Mouse (Mus musculus): ENCODE measurements around the gene Lamb3. TPM values are rescaled to one million over a fixed set of nuclear protein-coding genes. Genes with fewer than 3 reads are reported as not detected.
"Not testable (repeated sequence)": the region's sequence is repeated elsewhere in the genome, so short reads cannot be mapped to it uniquely, and the experiment has no call there.

Lamb3 gene
- polyA plus RNA-seq, 1 experiment from 2014 or later, result 0.09 TPM

DNA sequence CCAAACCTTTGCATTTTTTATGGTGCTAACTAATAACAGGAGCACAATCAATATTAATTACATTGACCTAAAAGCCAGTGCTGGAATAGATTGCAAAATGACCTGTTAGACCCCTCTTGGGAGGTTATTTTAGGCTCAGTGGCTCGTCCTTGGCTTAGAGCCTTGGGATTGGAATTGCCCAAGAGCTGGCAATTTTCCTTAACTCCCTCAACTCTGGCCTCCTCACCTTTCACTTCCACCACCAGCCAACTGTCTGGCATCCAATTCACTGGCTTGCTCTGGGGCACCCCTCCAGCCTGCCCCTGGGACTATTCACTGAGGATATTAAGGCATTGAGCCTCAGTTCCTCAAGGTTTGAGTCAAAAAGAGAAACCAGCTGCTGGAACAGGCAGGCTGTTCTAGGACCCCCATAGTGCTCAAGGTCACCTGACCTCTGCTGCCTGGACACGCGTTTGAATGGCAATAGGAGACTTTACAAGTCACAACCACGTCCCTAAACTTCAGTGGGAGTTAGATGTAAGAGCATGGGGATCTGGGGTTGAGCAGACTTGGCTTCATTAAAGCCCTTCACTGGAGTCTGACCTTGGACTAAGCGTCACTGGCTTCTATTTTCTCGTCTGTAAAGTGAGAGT, 71.0 kb downstream of the Lamb3 start:
- H3K4me3 ChIP-seq, result no peak overlapping the region
- DNase-seq (ENCODE audit: low spot score), result no peak
- no peaks in the 10 kb centered on the region for H3K36me3 ChIP-seq
- H3K4me1 ChIP-seq, result peaks cover 10% of the 10 kb centered on the region
- H3K9me3 ChIP-seq (replicated peaks), result no peaks in the 10 kb centered on the region
- no peak overlapping the region for H3K27ac ChIP-seq (replicated peaks)
- WGBS, result 48% methylated on average over 6 of the region's 6 CpGs
- no peaks in the 10 kb centered on the region for H3K27me3 ChIP-seq (ENCODE audit: low read depth, poor library complexity, severe bottlenecking)

DNA sequence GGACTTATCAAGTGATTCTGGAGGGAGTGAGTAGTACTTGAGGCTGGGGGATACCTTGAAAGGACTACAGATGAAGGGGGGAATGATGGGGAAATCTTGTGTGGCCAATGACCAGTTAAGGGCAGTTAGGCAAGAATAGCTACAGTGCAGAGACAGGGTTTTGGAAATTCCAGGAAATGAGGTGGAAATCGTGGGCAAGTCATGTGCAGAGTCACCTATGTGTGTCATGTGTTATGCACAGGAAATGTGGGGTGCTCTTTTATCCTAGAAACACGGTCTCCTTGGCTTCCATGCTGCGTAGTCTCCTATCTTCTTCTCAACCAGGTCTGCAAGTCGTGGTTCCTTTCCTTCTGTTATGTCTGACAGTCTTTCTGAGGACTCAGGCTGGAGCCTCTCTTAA, 72.0 kb downstream of the Lamb3 start:
- DNase-seq (ENCODE audit: low spot score), result no peak
- 80% methylated on average over 4 of the region's 4 CpGs for WGBS
- Histone ChIP-seq H3K9me3 (replicated peaks) (no peaks in the 10 kb centered on the region), H3K27me3 (ENCODE audit: low read depth, poor library complexity, severe bottlenecking) (no peaks in the 10 kb centered on the region), H3K27ac (replicated peaks) (no peak overlapping the region), H3K36me3 (no peaks in the 10 kb centered on the region), H3K4me1 (0 out of 2 replicates have a peak, but pooled peaks cover 4% of the 10 kb centered on the region), H3K4me3 (no peak overlapping the region)

DNA sequence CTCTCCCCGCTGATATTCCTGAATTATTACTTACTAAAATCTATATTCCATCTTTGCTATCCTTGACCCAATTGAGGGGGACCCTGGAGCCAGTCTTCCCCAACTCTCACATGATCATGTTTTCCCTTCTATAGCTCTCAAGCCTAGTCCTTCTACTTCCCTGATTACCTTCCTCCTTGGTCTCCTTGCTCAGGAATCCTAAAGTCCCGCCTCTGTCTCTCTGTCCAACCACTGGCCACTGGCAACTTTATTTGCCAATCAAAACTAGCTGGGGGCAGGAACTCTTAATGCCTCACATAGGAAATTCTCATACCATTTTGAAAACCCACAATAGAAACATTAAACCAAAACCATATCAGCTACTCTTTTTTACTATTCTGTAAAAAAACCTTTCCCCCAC, 73.8 kb downstream of the Lamb3 start:
- Histone ChIP-seq H3K36me3 (no peaks in the 10 kb centered on the region), H3K27ac (replicated peaks) (no peak overlapping the region), H3K27me3 (ENCODE audit: low read depth, poor library complexity, severe bottlenecking) (no peaks in the 10 kb centered on the region), H3K9me3 (replicated peaks) (no peaks in the 10 kb centered on the region), H3K4me1 (0 out of 2 replicates have a peak, but pooled peaks cover 4% of the 10 kb centered on the region), H3K4me3 (no peak overlapping the region)
- DNase-seq (ENCODE audit: low spot score), result no peak
- 77% methylated on average over 2 of the region's 2 CpGs for WGBS

DNA sequence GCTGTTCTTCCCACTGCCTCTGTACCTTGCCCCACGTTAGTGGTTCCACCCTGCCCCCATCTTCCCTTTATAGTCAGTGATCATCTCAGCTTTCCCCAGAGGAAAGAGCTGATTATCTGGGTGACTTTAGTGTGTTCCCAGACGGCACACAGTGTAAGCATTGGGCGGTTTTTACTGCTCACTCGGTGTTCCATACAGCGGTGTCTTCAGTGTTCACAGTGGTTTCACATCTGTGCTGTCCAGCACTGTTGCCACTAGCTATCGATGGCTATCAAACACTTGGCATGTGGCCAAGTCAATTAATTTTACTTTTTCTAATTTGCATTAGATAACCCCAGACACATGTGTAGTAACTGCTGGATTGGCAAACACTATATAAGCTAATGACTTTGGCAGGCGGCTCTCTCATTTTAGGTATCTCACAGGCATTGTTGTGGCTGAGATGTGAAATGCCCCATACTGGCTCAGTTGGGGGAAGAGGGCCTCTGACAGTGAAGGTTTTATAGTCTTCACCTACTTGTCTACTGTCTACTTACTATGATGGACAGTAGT, 76.8 kb downstream of the Lamb3 start:
- Histone ChIP-seq H3K27ac (replicated peaks) (no peak overlapping the region), H3K4me1 (no peaks in the 10 kb centered on the region), H3K4me3 (no peak overlapping the region), H3K27me3 (ENCODE audit: low read depth, poor library complexity, severe bottlenecking) (no peaks in the 10 kb centered on the region), H3K9me3 (replicated peaks) (no peaks in the 10 kb centered on the region), H3K36me3 (no peaks in the 10 kb centered on the region)
- WGBS, result 92% methylated on average over 7 of the region's 7 CpGs
- DNase-seq (ENCODE audit: low spot score), result no peak

DNA sequence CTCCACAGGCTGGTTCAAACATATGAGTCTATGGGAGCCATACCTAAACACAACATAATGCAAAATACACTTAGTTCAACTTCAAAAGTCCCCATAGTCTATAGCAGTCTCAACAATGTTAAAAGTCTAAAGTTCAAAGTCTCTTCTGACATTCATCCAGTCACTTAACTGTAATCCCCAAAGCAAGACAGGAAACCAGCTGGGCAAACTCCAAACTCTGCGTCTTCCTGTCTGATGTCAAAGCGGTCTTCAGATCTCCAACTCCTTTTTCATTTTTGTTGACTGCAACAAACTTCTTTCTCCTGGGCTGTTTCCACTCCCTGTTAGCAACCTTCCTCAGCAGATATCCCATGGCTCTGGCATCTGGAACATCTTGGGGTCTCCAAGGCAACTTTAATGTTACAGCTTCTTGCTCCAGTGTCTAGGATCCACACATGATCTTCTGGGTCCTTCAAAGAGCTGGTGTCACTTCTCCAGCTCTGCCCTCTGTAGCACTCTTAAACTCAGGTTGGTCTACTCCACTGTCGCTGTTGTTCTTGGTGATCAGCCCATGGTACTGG, 78.3 kb downstream of the Lamb3 start:
- H3K4me3 ChIP-seq; H3K9me3 ChIP-seq (replicated peaks); DNase-seq (ENCODE audit: low spot score); H3K4me1 ChIP-seq; H3K27ac ChIP-seq (replicated peaks); H3K36me3 ChIP-seq; H3K27me3 ChIP-seq (ENCODE audit: low read depth, poor library complexity, severe bottlenecking): not testable (repeated sequence)
- WGBS, result 92% methylated on average over 3 of the region's 3 CpGs

DNA sequence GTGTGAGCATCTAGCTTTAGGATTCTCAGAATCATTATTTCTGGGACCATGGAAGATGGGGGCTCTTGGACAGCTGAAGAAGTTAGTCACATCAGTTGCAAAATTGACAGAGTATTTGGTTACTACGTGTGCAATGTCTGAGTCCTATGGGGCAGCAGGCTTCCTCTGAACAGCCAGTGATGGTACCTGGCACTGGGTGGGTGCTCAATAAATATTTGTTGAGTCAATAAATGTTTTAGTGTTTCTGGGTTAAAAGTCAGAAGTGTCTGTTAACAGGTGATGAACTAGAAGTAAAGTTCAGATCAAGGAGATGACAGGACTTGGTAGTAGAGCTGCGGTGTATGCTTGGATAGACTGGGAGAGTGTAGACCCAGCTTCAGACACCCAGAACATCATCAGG, 80.1 kb downstream of the Lamb3 start:
- no peaks in the 10 kb centered on the region for H3K36me3 ChIP-seq
- no peak for DNase-seq (ENCODE audit: low spot score)
- no peak overlapping the region for H3K27ac ChIP-seq (replicated peaks)
- H3K27me3 ChIP-seq (ENCODE audit: low read depth, poor library complexity, severe bottlenecking), result no peaks in the 10 kb centered on the region
- no peaks in the 10 kb centered on the region for H3K9me3 ChIP-seq (replicated peaks)
- no peaks in the 10 kb centered on the region for H3K4me1 ChIP-seq
- no peak overlapping the region for H3K4me3 ChIP-seq
- 87% methylated on average over 2 of the region's 2 CpGs for WGBS

DNA sequence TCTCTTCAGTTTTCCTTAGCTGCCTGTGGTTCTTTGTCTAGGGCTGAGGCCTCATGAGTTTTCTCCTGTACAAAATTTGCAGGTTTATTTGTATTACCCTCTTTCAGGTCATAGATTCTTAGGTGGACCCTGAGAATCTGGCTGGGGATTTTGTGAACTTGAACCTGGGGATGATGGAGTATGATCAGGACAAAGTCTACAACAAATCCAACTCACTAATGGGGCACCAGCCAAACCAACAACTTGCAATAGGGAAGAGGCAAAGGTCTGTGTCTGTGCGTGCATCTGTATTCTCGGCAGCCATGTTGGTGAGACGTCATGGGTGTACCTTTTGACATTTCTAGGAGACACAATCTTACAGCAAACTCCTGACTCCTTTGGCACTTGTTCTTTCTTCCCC, 81.6 kb downstream of the Lamb3 start:
- Histone ChIP-seq H3K9me3 (replicated peaks) (no peaks in the 10 kb centered on the region), H3K4me1 (no peaks in the 10 kb centered on the region), H3K27me3 (ENCODE audit: low read depth, poor library complexity, severe bottlenecking) (no peaks in the 10 kb centered on the region), H3K4me3 (no peak overlapping the region), H3K36me3 (no peaks in the 10 kb centered on the region), H3K27ac (replicated peaks) (no peak overlapping the region)
- 97% methylated on average over 3 of the region's 3 CpGs for WGBS
- no peak for DNase-seq (ENCODE audit: low spot score)

DNA sequence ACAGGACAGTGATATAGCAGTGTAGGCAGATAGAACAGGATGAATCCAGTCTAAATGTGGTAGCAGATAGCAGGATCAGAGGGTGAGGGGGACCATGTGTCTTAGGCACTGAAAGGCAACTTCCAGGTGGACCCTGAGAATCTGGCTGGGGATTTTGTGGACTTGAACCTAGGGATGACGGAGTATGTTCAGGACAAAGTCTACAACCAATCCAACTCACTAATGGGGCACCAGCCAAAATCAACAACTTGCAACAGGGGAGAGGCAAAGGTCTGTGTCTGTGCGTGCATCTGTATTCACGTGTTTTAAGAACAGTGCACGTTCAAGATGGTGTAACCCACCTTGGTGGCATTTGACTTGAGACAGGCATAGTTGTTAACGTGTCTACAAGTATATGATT, 82.4 kb downstream of the Lamb3 start:
- Histone ChIP-seq H3K27ac (replicated peaks) (no peak overlapping the region), H3K9me3 (replicated peaks) (no peaks in the 10 kb centered on the region), H3K27me3 (ENCODE audit: low read depth, poor library complexity, severe bottlenecking) (no peaks in the 10 kb centered on the region), H3K4me3 (no peak overlapping the region), H3K36me3 (no peaks in the 10 kb centered on the region), H3K4me1 (no peaks in the 10 kb centered on the region)
- 93% methylated on average over 5 of the region's 5 CpGs for WGBS
- no peak for DNase-seq (ENCODE audit: low spot score)

DNA sequence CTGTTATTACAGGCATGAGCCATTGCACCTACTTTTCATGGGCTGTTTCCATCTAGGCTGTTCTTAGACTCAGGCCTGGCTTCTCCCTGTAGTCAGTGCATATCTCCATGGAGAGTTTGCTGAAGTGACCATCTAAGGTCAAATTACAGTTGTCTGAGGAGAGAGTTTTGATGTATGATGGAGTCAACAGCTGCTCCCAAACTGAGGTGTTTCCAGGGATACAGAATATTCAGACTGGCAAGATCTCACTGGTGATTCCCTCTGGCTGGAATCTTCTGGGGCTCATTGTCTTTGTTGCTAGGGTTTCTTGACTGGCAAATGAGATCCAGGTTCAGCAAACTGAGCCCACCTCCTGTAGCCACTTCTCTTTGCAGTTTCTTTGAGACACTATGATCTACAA, 83.2 kb downstream of the Lamb3 start:
- no peaks in the 10 kb centered on the region for H3K36me3 ChIP-seq
- no peak overlapping the region for H3K27ac ChIP-seq (replicated peaks)
- no peaks in the 10 kb centered on the region for H3K4me1 ChIP-seq
- H3K9me3 ChIP-seq (replicated peaks), result no peaks in the 10 kb centered on the region
- no peak overlapping the region for H3K4me3 ChIP-seq
- no peaks in the 10 kb centered on the region for H3K27me3 ChIP-seq (ENCODE audit: low read depth, poor library complexity, severe bottlenecking)
- no peak for DNase-seq (ENCODE audit: low spot score)

DNA sequence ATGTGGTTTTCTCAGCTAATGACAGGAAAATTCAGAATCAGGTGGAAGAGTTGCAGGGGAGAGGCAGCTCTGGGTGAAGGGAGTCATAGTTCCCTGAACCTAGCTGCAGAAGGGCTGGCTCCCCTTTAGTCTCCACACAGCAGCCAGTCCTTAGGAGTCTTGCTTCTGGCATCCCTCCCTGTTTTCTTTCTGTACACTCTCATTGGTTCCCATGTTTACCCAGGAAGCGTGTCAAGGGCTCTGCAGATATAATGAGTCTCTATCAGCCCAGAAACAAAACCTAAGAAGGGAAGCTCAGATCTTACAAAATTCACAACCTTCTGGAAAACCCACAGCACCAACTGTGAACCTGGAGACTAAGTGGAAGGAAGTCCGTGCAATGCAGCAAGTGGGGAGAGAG, 85.5 kb downstream of the Lamb3 start:
- no peak for DNase-seq (ENCODE audit: low spot score)
- no peak overlapping the region for H3K4me3 ChIP-seq
- WGBS, result 66% methylated on average over 2 of the region's 2 CpGs
- no peak overlapping the region for H3K27ac ChIP-seq (replicated peaks)
- no peaks in the 10 kb centered on the region for H3K36me3 ChIP-seq
- no peaks in the 10 kb centered on the region for H3K4me1 ChIP-seq
- no peaks in the 10 kb centered on the region for H3K9me3 ChIP-seq (replicated peaks)
- no peaks in the 10 kb centered on the region for H3K27me3 ChIP-seq (ENCODE audit: low read depth, poor library complexity, severe bottlenecking)

DNA sequence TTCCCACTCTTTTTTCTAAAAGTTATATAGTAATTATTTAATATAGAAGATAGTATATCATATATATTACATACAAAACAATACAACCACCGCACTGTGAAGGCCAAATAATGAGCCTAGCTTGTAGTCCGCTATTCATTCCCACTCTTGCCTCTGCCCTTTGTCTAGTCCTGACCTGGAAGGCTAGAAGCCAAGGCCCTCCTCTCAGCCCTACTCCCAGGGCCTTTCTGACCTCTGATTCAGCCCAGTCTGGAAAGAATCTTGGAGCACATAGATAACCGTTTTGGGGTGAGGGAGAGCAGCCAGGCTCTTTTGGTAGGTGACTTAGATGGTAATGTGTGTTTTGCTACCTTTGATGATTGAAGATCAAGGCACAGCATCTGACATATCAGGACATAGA, 86.4 kb downstream of the Lamb3 start:
- no peaks in the 10 kb centered on the region for H3K27me3 ChIP-seq (ENCODE audit: low read depth, poor library complexity, severe bottlenecking)
- 83% methylated on average over 3 of the region's 3 CpGs for WGBS
- no peak overlapping the region for H3K27ac ChIP-seq (replicated peaks)
- H3K4me1 ChIP-seq, result no peaks in the 10 kb centered on the region
- no peak overlapping the region for H3K4me3 ChIP-seq
- no peaks in the 10 kb centered on the region for H3K9me3 ChIP-seq (replicated peaks)
- no peak for DNase-seq (ENCODE audit: low spot score)
- H3K36me3 ChIP-seq, result no peaks in the 10 kb centered on the region

DNA sequence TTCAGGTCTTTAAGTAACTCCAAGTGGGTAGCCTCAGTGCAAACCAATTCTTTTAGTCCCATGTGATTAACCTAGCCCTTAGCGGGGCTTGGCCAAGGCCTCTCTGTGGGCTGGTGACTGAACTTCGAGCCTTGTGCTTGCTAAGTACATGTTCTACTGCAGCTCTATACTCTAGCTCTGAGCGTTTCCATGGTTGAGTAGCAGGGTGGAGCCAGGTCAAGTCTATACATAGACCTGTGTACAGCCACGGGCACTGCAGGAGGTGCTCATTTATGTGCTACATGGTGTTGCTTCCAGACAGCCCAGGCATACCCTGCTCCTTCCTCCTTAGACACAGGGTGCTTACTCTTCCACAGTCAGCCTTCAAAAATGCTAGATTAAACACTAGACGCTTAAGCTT, 88.4 kb downstream of the Lamb3 start:
- Histone ChIP-seq H3K27me3 (ENCODE audit: low read depth, poor library complexity, severe bottlenecking) (no peaks in the 10 kb centered on the region), H3K4me1 (no peaks in the 10 kb centered on the region), H3K36me3 (no peaks in the 10 kb centered on the region), H3K4me3 (no peak overlapping the region), H3K9me3 (replicated peaks) (no peaks in the 10 kb centered on the region), H3K27ac (replicated peaks) (no peak overlapping the region)
- 87% methylated on average over 5 of the region's 5 CpGs for WGBS
- no peak for DNase-seq (ENCODE audit: low spot score)

DNA sequence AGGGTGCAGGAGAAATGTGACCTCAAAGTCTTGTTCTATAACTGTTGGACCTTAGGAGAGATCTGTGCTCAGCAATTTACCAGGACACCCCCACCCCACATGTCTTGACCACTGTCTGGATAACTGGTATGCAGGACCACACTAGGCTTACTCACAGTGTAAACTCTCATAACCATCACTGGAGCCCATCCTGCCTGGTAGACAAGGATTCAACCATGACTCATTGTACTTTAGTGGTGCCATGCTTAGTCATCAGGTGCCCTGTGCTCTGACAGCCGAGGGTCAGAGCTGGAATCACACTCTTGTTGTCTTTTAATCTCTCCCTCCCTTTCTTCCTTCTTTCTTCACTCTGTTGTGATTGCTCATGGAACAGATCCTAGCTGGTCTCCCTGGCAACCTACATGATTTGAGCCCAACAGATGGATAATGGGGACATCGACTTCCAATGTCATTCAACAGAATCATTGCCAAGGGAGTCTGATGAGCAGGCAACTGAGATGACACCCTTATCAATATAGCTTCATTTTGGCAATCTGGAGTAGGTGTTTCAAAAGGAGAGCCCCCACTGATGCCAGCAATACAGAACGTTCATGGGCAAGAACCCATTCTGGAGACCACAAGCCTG, 90.8 kb downstream of the Lamb3 start:
- 82% methylated on average over 3 of the region's 3 CpGs for WGBS
- Histone ChIP-seq H3K36me3 (no peaks in the 10 kb centered on the region), H3K4me3 (no peak overlapping the region), H3K27me3 (ENCODE audit: low read depth, poor library complexity, severe bottlenecking) (0 out of 2 replicates have a peak, but pooled peaks cover 9% of the 10 kb centered on the region), H3K9me3 (replicated peaks) (no peaks in the 10 kb centered on the region), H3K27ac (replicated peaks) (no peak overlapping the region), H3K4me1 (no peaks in the 10 kb centered on the region)
- no peak for DNase-seq (ENCODE audit: low spot score)

All from midbrain, embryonic 10.5 days (tissue).